Mouse (Mus musculus) CH12.LX (cell line): ENCODE measurements around the gene Smim6.

Experiments
- CTCF ChIP-seq, 2 experiments: IDR thresholded peaks in 1 of 2; conservative IDR thresholded peaks in 1 of 2; 2 replicates each; pipeline ENCODE4 v1.5.1; 2011 to 2012; ENCODE audit warnings: low read depth in 2 of 2, low read length in 2 of 2, improper control_type of control experiment in 1 of 2, inconsistent platforms in 1 of 2, mild to moderate bottlenecking in 1 of 2, moderate library complexity in 1 of 2
- EP300 ChIP-seq: IDR thresholded peaks from 2 replicates; pipeline ENCODE4 v1.6.1; 2011; ENCODE audit warnings: low read length, improper control_type of control experiment
- IRF4 ChIP-seq: IDR thresholded peaks from 2 replicates; pipeline ENCODE4 v1.6.1; 2014; ENCODE audit warnings: low read depth, mild to moderate bottlenecking, inconsistent platforms, low read length, improper control_type of control experiment
- MYC ChIP-seq: IDR thresholded peaks from 2 replicates; pipeline ENCODE4 v1.6.1; 2011; ENCODE audit warnings: low read depth, mild to moderate bottlenecking, improper control_type of control experiment, low read length
- NRF1 ChIP-seq: IDR thresholded peaks from 2 replicates; pipeline ENCODE4 v1.6.1; 2014; ENCODE audit warnings: low read depth, mild to moderate bottlenecking, inconsistent platforms, low read length, improper control_type of control experiment, moderate library complexity
- POLR2A ChIP-seq: IDR thresholded peaks from 2 replicates; pipeline ENCODE4 v1.6.1; 2011; ENCODE audit warnings: low read depth, mild to moderate bottlenecking, improper control_type of control experiment, low read length
- SIN3A ChIP-seq: IDR thresholded peaks from 2 replicates; pipeline ENCODE4 v1.6.1; 2012; ENCODE audit warnings: low read length, improper control_type of control experiment, inconsistent platforms
- ZNF384 ChIP-seq: IDR thresholded peaks from 2 replicates; pipeline ENCODE4 v1.6.1; 2012; ENCODE audit warnings: low read depth, low read length, improper control_type of control experiment, inconsistent platforms

GRCm38 (mm10) chr11:115950719-115951118 lies 38.9 kb downstream of the Smim6 start:
- TF ChIP-seq CTCF (conservative IDR thresholded peaks at IDR 0.05 in 1 of 2, IDR thresholded peaks at IDR 0.05 in 1 of 2; ENCODE audit: low read depth in 2 of 2, low read length in 2 of 2) (no peak), ZNF384 (no peak), SIN3A (no peak), POLR2A (no peak), NRF1 (no peak), MYC (no peak), IRF4 (no peak), EP300 (no peak)
